Mouse (Mus musculus) kidney, adult 2 months (tissue): ENCODE results near the gene Ctbp2. TPM values are rescaled to one million over a fixed set of nuclear protein-coding genes. Genes with fewer than 3 reads are reported as not detected.

Source experiments
- DNase-seq: peaks from one replicate; pipeline ENCODE4 v3.0.0; 2021
- H3K27ac ChIP-seq: fragments of 200-500 bp; 2 replicates; pipeline ENCODE4 v1.5.1; 2012; ENCODE audit warnings: low read depth, low read length, control low read depth, inconsistent platforms; ENCODE audit not compliant: insufficient read depth
- H3K27me3 ChIP-seq: fragments of 200-500 bp; replicated peaks from 2 replicates; pipeline ENCODE4 v1.6.1; 2012; ENCODE audit warnings: mild to moderate bottlenecking, moderate library complexity, low read length, inconsistent platforms; ENCODE audit not compliant: control insufficient read depth, insufficient read depth
- H3K36me3 ChIP-seq: fragments of 200-500 bp; 2 replicates; pipeline ENCODE4 v1.6.1; 2012; ENCODE audit warnings: mild to moderate bottlenecking, moderate library complexity, low read length, inconsistent platforms; ENCODE audit not compliant: control insufficient read depth, insufficient read depth
- H3K4me1 ChIP-seq: fragments of 200-500 bp; 2 replicates; pipeline ENCODE4 v1.6.1; 2011; ENCODE audit warnings: low read length; ENCODE audit not compliant: control insufficient read depth, insufficient read depth
- H3K4me3 ChIP-seq: fragments of 200-500 bp; 2 replicates; pipeline ENCODE4 v1.5.1; 2011; ENCODE audit warnings: mild to moderate bottlenecking, low read depth, low read length, control low read depth; ENCODE audit not compliant: insufficient read depth
- CTCF ChIP-seq: fragments of 200-500 bp; conservative IDR thresholded peaks from 2 replicates; pipeline ENCODE4 v1.5.1; 2011; ENCODE audit warnings: low read depth, mild to moderate bottlenecking, control low read depth, low read length, moderate library complexity, mixed read lengths; ENCODE audit not compliant: insufficient read depth, insufficient read length
- POLR2A ChIP-seq: fragments of 200-500 bp; IDR thresholded peaks from one replicate; pipeline ENCODE4 v1.6.1; 2011; ENCODE audit warnings: low read depth, low read length, control low read depth
- WGBS: fragments of 180-500 bp; shearing (Covaris S2); methylation state at CpG from one replicate; pipeline ENCODE4 v1.1.7; 2018; 5-methylcytosine and 5-hydroxymethylcytosine counted together
- polyA plus RNA-seq: library from polyadenylated mRNA; depleted of rRNA; stranded (reverse); fragments of >200 nt; gene quantifications from 2 replicates; pipeline ENCODE4 v1.2.3, GENCODE M21; 2012

The Ctbp2 gene
- polyA plus RNA-seq, 1 experiment, result 48.6 TPM

- Histone ChIP-seq H3K36me3 (no peaks in the 10 kb centered on the region), H3K4me1 (no peaks in the 10 kb centered on the region; the same call in 1 of the 2 replicates), H3K27ac (no peak overlapping the region), H3K4me3 (no peak overlapping the region), H3K27me3 (no peaks in the 10 kb centered on the region)
- WGBS, result 74% methylated on average over 7 of the region's 7 CpGs
- no peak for TF ChIP-seq CTCF
- no peak for TF ChIP-seq POLR2A
- DNase-seq, result no peak
Measured at GRCm38 (mm10) chr7:133161362-133162080, 37.4 kb upstream of the Ctbp2 start.

GRCm38 (mm10) chr7:133159519-133159918, 35.4 kb upstream of the Ctbp2 start:
- Histone ChIP-seq H3K27me3 (no peaks in the 10 kb centered on the region), H3K4me1 (no peaks in the 10 kb centered on the region; the same call in 1 of the 2 replicates), H3K27ac (no peak overlapping the region), H3K4me3 (no peak overlapping the region), H3K36me3 (no peaks in the 10 kb centered on the region)
- no peak for DNase-seq
- 92% methylated on average over 3 of the region's 3 CpGs for WGBS
- TF ChIP-seq CTCF (no peak), POLR2A (no peak)

- Histone ChIP-seq H3K4me1 (no peaks in the 10 kb centered on the region), H3K27ac (no peak overlapping the region), H3K27me3 (no peaks in the 10 kb centered on the region), H3K36me3 (no peaks in the 10 kb centered on the region), H3K4me3 (no peak overlapping the region)
- no peak for TF ChIP-seq POLR2A
- no peak for TF ChIP-seq CTCF
- no peak for DNase-seq
- WGBS, result 78% methylated on average over 12 of the region's 12 CpGs
Measured at GRCm38 (mm10) chr7:133155621-133156020, 31.5 kb upstream of the Ctbp2 start.

- WGBS, result 82% methylated on average over 6 of the region's 6 CpGs
- Histone ChIP-seq H3K27ac (no peak overlapping the region), H3K4me3 (no peak overlapping the region), H3K36me3 (no peaks in the 10 kb centered on the region), H3K4me1 (no peaks in the 10 kb centered on the region), H3K27me3 (no peaks in the 10 kb centered on the region)
- no peak for TF ChIP-seq CTCF
- TF ChIP-seq POLR2A, result no peak
- DNase-seq, result no peak
Measured at GRCm38 (mm10) chr7:133154846-133155245, 30.7 kb upstream of the Ctbp2 start.

- H3K4me3 ChIP-seq, result no peak overlapping the region
- no peak overlapping the region for H3K27ac ChIP-seq
- peaks cover 3% of the 10 kb centered on the region; the same call in 1 of the 2 replicates for H3K4me1 ChIP-seq
- H3K27me3 ChIP-seq, result no peaks in the 10 kb centered on the region
- TF ChIP-seq CTCF (no peak), POLR2A (no peak)
- whole genome bisulfite sequencing, result 66% methylated on average over 8 of the region's 8 CpGs
- H3K36me3 ChIP-seq, result no peaks in the 10 kb centered on the region
- DNase-seq, result no peak
Measured at GRCm38 (mm10) chr7:133139689-133140336, 15.7 kb upstream of the Ctbp2 start.

GRCm38 (mm10) chr7:133133552-133133951, 9.4 kb upstream of the Ctbp2 start:
- no peaks in the 10 kb centered on the region for H3K4me1 ChIP-seq
- H3K27ac ChIP-seq, result no peak overlapping the region
- no peaks in the 10 kb centered on the region for H3K27me3 ChIP-seq
- 84% methylated on average over 5 of the region's 5 CpGs for WGBS
- no peaks in the 10 kb centered on the region for H3K36me3 ChIP-seq
- no peak for DNase-seq
- no peak overlapping the region for H3K4me3 ChIP-seq
- TF ChIP-seq POLR2A (no peak), CTCF (peak; percentile 54)

GRCm38 (mm10) chr7:133132702-133133101, 8.5 kb upstream of the Ctbp2 start:
- Histone ChIP-seq H3K27me3 (no peaks in the 10 kb centered on the region), H3K4me1 (no peaks in the 10 kb centered on the region), H3K36me3 (no peaks in the 10 kb centered on the region), H3K27ac (no peak overlapping the region), H3K4me3 (no peak overlapping the region)
- DNase-seq, result no peak
- TF ChIP-seq POLR2A (no peak), CTCF (no peak)
- WGBS, result 97% methylated on average over 5 of the region's 5 CpGs
